Mouse (Mus musculus): Measurements from ENCODE around the gene Gm10392. TPM values are rescaled to one million over a fixed set of nuclear protein-coding genes. Genes with fewer than 3 reads are reported as not detected.

Gene Gm10392
- total RNA-seq, 2 experiments from 2014 or later: not detected

DNA sequence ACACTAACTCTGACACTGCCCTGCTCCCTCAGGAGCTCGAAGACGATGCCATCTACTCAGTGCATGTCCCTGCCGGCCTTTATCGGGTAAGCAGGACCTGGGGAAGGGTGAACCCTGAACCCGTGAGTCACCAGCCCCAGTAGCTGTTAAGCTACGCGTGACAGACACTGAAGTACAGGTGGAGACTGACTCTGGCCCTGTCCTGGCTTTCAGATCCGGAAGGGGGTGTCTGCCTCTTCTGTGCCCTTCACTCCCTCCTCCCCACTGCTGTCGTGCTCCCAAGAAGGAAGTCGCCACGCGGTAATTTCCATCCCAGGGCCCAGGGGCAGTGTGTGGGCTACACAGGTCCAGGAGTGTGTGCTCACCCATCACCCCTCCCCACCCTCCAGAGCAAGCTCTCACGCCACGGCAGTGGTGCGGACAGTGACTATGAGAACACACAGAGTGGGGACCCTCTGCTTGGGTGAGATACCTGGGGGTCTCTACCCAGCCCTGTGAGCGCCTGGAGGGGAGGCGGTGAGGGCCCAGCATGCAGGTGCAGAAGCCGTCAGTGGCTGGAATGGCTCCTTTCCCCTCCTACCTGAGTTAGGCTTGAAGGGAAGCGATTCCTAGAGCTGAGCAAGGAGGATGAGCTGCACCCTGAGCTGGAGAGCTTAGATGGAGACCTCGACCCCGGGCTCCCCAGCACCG is 13.6 kb downstream of the Gm10392 start:
- no peak for DNase-seq (ENCODE audit: low spot score in 2 of 2)
- TF ChIP-seq CTCF (conservative IDR thresholded peaks at IDR 0.05): no peak
- Histone ChIP-seq H3K27ac (no peak overlapping the region), H3K4me3 (no peak overlapping the region)

DNA sequence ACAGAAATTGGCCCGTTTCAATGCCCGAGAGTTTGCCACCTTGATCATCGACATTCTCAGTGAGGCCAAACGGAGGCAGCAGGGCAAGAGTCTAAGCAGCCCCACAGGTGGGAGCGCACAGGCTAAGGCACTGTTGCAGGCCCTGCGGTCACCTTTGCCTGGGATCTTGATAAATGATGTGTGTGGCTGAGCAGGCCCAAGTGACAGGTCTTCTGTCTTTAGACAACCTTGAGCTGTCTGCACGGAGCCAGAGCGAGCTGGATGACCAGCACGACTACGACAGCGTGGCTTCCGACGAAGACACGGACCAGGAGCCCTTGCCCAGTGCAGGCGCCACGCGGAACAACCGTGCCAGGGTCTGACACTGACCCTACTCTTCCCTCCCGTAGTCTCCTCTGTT is 14.6 kb downstream of the Gm10392 start:
- TF ChIP-seq CTCF (conservative IDR thresholded peaks at IDR 0.05): no peak
- Histone ChIP-seq H3K4me3 (no peak overlapping the region), H3K27ac (no peak overlapping the region)
- DNase-seq (ENCODE audit: low spot score in 2 of 2): no peak

DNA sequence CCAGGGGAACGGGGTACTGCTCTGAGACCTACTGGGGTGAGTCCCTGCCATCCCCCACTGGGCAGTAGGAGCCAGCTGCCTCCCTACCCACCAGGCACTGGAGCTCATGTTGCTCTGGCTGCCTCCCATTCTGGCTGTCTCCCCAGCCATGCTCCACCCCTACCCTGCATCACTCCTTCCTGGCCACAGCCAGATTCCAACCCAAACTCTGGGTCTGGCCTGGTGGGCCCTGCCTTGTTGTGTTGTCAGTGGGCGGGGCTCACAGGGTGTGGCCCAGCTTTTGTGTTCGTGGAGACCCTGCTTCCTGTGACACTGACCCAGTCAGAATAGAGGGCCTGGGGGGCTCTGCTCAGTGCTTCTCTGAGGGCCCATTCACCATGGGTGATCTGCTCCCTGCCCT is 15.5 kb downstream of the Gm10392 start:
- no peak for TF ChIP-seq CTCF (conservative IDR thresholded peaks at IDR 0.05)
- no peak for DNase-seq (ENCODE audit: low spot score in 2 of 2)
- Histone ChIP-seq H3K27ac (peak overlapping the region; percentile 74), H3K4me3 (no peak overlapping the region)

- no peak for TF ChIP-seq CTCF (conservative IDR thresholded peaks at IDR 0.05)
- H3K4me3 ChIP-seq: no peak overlapping the region
- DNase-seq (ENCODE audit: low spot score in 2 of 2): no peak
- H3K27ac ChIP-seq: peak overlapping the region; percentile 74
Observed at GRCm38 (mm10) chr11:77502481-77502880, 16.5 kb downstream of the Gm10392 start.

GRCm38 (mm10) chr11:77501971-77502370 is 17.0 kb downstream of the Gm10392 start:
- no peak overlapping the region for H3K4me3 ChIP-seq
- H3K27ac ChIP-seq: 0 out of 2 replicates have a peak overlapping the region, but pooled peaks have one; percentile 12
- TF ChIP-seq CTCF (conservative IDR thresholded peaks at IDR 0.05): no peak
- DNase-seq (ENCODE audit: low spot score in 2 of 2): no peak

- peak overlapping the region; percentile 82 for H3K27ac ChIP-seq
Observed at GRCm38 (mm10) chr11:77501392-77501791, 17.6 kb downstream of the Gm10392 start.

GRCm38 (mm10) chr11:77500361-77501325 is 18.4 kb downstream of the Gm10392 start:
- Histone ChIP-seq H3K4me3 (no peak overlapping the region; the same call in 1 of the 2 replicates), H3K27ac (peak overlapping the region; percentile 82)
- DNase-seq (ENCODE audit: low spot score in 2 of 2): peak in 1 of 2 experiments; percentile 69
- no peak for TF ChIP-seq CTCF (conservative IDR thresholded peaks at IDR 0.05)

More at GRCm38 (mm10) chr11:77501392-77501791, 17.6 kb downstream of the Gm10392 start:
- TF ChIP-seq CTCF (conservative IDR thresholded peaks at IDR 0.05): peak; percentile 86
- no peak overlapping the region; the same call in 1 of the 2 replicates for H3K4me3 ChIP-seq
- peak; percentile 82 to 85 for DNase-seq (ENCODE audit: low spot score in 2 of 2)

DNA sequence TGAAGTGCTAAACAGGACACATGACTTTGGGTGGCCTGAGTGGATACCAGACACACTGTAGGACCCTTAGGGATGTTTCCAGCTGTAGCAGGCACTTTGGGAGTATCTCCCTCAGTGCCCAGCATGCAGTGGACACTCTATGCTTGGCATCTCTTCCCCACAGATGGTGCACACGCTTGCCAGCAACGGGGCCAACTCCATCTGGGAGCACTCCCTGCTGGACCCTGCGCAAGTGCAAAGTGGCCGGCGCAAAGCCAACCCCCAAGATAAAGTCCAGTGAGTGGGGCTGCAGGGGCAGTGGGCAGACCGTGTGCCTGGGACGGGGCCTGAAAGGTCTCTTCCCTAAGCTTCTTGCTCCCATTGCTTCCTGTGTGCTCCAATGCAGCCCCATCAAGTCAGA is 19.6 kb downstream of the Gm10392 start:
- no peak overlapping the region for H3K4me3 ChIP-seq
- no peak for TF ChIP-seq CTCF (conservative IDR thresholded peaks at IDR 0.05)
- H3K27ac ChIP-seq: peak overlapping the region; percentile 82
- DNase-seq (ENCODE audit: low spot score in 2 of 2): no peak

DNA sequence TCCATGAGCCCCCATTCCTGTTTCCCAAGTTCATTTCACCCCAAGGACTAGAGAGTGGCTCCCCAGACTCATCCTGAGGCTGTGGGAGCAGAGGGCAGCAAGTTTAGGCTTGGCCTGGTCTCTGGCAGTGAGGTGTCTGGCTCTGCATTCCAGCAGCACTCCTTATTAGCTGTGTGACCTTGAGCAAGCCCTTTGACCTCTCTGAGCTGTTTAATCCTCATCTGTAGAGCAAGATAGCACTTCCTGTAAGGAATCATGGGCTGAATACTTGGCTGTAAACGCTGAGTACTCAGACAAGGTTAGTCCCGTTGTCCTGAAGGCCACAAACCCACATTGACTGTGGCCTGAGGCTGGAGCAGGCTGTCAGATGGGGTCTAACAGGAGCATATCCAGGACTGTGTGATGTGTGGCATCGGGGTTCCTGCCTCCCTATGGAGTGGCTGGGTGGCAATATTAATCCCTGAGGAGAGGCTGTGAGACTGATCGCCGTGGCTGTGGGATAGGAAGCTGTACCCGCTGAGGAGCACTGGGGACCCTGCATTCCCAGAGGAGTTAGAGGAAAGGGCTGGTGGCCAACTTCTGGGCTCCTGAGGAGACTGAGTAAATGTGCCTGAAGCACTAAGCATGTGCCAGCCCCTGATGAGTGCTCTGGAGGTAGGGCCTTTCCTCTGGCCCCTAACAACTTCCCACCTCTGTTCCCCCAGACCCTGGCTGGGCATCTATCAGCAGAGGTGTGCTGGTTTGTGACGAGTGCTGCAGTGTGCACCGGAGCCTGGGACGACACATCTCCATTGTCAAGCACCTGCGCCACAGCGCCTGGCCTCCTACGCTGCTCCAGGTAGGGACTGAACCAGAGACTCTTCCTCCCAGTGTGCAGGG is 20.5 kb downstream of the Gm10392 start:
- DNase-seq (ENCODE audit: low spot score in 2 of 2): no peak
- no peak for TF ChIP-seq CTCF (conservative IDR thresholded peaks at IDR 0.05)
- H3K4me3 ChIP-seq: no peak overlapping the region
- peak overlapping the region; percentile 82 for H3K27ac ChIP-seq

- Histone ChIP-seq H3K4me3 (no peak overlapping the region), H3K27ac (peak overlapping the region; percentile 82)
- DNase-seq (ENCODE audit: low spot score in 2 of 2): no peak
- TF ChIP-seq CTCF (conservative IDR thresholded peaks at IDR 0.05): no peak
Observed at GRCm38 (mm10) chr11:77497851-77498250, 21.1 kb downstream of the Gm10392 start.

DNA sequence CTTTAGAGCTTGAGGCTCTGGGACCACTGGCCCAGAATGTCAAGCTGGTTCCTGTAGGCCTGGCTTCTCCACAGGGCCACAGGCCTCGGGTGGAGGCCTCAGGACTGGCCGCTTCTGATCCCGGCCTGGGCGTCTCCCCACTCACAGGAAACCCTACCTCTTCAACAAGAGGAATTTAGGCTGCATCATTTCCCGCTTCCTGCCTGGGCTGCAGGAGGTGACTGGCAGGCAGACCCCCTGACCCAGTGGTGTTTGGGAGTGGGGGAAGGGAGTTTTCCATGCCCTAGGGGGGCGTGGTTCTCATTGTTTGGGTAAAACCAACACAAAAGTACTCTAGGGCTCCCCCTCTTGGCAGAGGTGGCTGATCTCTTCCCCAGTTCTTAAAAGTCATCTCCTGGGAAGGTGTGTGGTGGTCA is 21.6 kb downstream of the Gm10392 start:
- H3K27ac ChIP-seq: peak overlapping the region; percentile 82
- peak in 1 of 2 experiments; percentile 60 for DNase-seq (ENCODE audit: low spot score in 2 of 2)
- TF ChIP-seq CTCF (conservative IDR thresholded peaks at IDR 0.05): peak; percentile 77
- no peak overlapping the region; the same call in 1 of the 2 replicates for H3K4me3 ChIP-seq

GRCm38 (mm10) chr11:77495507-77495906 is 23.5 kb downstream of the Gm10392 start:
- Histone ChIP-seq H3K27ac (peak overlapping the region; percentile 91; the same call in 1 of the 2 replicates), H3K4me3 (no peak overlapping the region)
- no peak for TF ChIP-seq CTCF (conservative IDR thresholded peaks at IDR 0.05)
- DNase-seq (ENCODE audit: low spot score in 2 of 2): no peak

Data from layer of hippocampus, adult 2 months (tissue).